In genomic region chr12:107928905-107929304, GRCm38 (mm10) we compare ENCODE assay signal across 9 mouse cellular contexts.
DNase-seq lines count a peak whose midpoint lies in the region; ATAC-seq and TF ChIP-seq lines count a peak whose summit lies in the region.
"Had no signal": no experiment of that assay in that cellular context is flagged by ENCODE, and none has a peak within 500 bp of the region (broad histone marks: within the 10 kb centered on the region; RNA-seq: fewer than 3 reads in every experiment).

No protein-coding gene starts in this region.

- peaks cover 33% of the 10 kb centered on the region for H3K4me1 ChIP-seq in intestine, embryonic 14.5 days (replicated peaks; ENCODE audit: control insufficient read depth, insufficient read depth, low read length)
- H3K4me1 ChIP-seq in intestine, embryonic 16.5 days (ENCODE audit: control insufficient read depth, insufficient read depth, low read length) = peaks cover 25% of the 10 kb centered on the region
- peaks cover 72% of the 10 kb centered on the region for H3K4me1 ChIP-seq in forebrain, embryonic 14.5 days (ENCODE audit: control insufficient read depth, insufficient read depth, low read length)
- H3K4me1 ChIP-seq in kidney, embryonic 15.5 days = peaks cover 47% of the 10 kb centered on the region
- H3K4me1 ChIP-seq in neural tube, embryonic 12.5 days = peaks cover 76% of the 10 kb centered on the region
- no peaks in the 10 kb centered on the region for H3K4me1 ChIP-seq in lung, postnatal 0 days (ENCODE audit: insufficient read depth, low read depth, low read length)

- 0 out of 2 replicates have a peak, but pooled peaks have one; percentile 6 for ATAC-seq in intestine, embryonic 14.5 days (replicated peaks; ENCODE audit: low FRiP score, low TSS enrichment, low read depth)
- ATAC-seq in intestine, embryonic 16.5 days = no peak
- ATAC-seq in forebrain, embryonic 14.5 days = 0 out of 2 replicates have a peak, but pooled peaks have one; percentile 8
- peak; percentile 41 for ATAC-seq in kidney, embryonic 15.5 days (replicated peaks; ENCODE audit: low FRiP score)
- ATAC-seq in neural tube, embryonic 12.5 days (ENCODE audit: low FRiP score, low read depth) = peak; percentile 14; the same call in 1 of the 2 replicates
- ATAC-seq in lung, postnatal 0 days = no peak

- no peak overlapping the region for H3K27ac ChIP-seq in intestine, embryonic 14.5 days (ENCODE audit: low read depth)
- H3K27ac ChIP-seq in intestine, embryonic 16.5 days (ENCODE audit: low read length) = no peak overlapping the region
- H3K27ac ChIP-seq in forebrain, embryonic 14.5 days (ENCODE audit: low read depth, low read length) = peak overlapping the region; percentile 91
- no peak overlapping the region for H3K27ac ChIP-seq in kidney, embryonic 15.5 days
- H3K27ac ChIP-seq in neural tube, embryonic 12.5 days = peak overlapping the region; percentile 47
- H3K27ac ChIP-seq in lung, postnatal 0 days (ENCODE audit: low read length) = no peak overlapping the region
- H3K27ac ChIP-seq: gastrocnemius, adult 2 months had no signal

- H3K9ac ChIP-seq in intestine, embryonic 14.5 days (ENCODE audit: low read length) = no peak overlapping the region
- H3K9ac ChIP-seq in intestine, embryonic 16.5 days (ENCODE audit: low read depth, low read length) = no peak overlapping the region
- peak overlapping the region; percentile 32; the same call in 1 of the 2 replicates for H3K9ac ChIP-seq in forebrain, embryonic 14.5 days (ENCODE audit: low read length)
- no peak overlapping the region for H3K9ac ChIP-seq in kidney, embryonic 15.5 days
- no peak overlapping the region for H3K9ac ChIP-seq in neural tube, embryonic 12.5 days
- H3K9ac ChIP-seq in lung, postnatal 0 days (replicated peaks; ENCODE audit: low read depth) = no peak overlapping the region

- 83% methylated on average over 7 of the region's 7 CpGs for WGBS in intestine, embryonic 14.5 days
- 73% methylated on average over 7 of the region's 7 CpGs for WGBS in intestine, embryonic 16.5 days
- 37% methylated on average over 7 of the region's 7 CpGs for WGBS in forebrain, embryonic 14.5 days
- WGBS in kidney, embryonic 15.5 days = 56% methylated on average over 7 of the region's 7 CpGs
- 62% methylated on average over 7 of the region's 7 CpGs for WGBS in neural tube, embryonic 12.5 days
- 62% methylated on average over 7 of the region's 7 CpGs for WGBS in lung, postnatal 0 days

- no peak for TF ChIP-seq EP300 in lung, postnatal 0 days (IDR thresholded peaks at IDR 0.05)

- H3K36me3 ChIP-seq in intestine, embryonic 14.5 days (ENCODE audit: control insufficient read depth, insufficient read depth, low read length) = no peaks in the 10 kb centered on the region
- no peaks in the 10 kb centered on the region for H3K36me3 ChIP-seq in intestine, embryonic 16.5 days (ENCODE audit: control insufficient read depth, insufficient read depth, low read length)
- no peaks in the 10 kb centered on the region for H3K36me3 ChIP-seq in forebrain, embryonic 14.5 days (ENCODE audit: control insufficient read depth, insufficient read depth, low read length)
- H3K36me3 ChIP-seq in kidney, embryonic 15.5 days = no peaks in the 10 kb centered on the region
- H3K36me3 ChIP-seq in neural tube, embryonic 12.5 days = no peaks in the 10 kb centered on the region
- H3K36me3 ChIP-seq in lung, postnatal 0 days (ENCODE audit: insufficient read depth, low read length) = no peaks in the 10 kb centered on the region

- H3K4me3 ChIP-seq in intestine, embryonic 14.5 days (ENCODE audit: low read depth, low read length) = no peak overlapping the region
- no peak overlapping the region for H3K4me3 ChIP-seq in intestine, embryonic 16.5 days (ENCODE audit: low read length)
- H3K4me3 ChIP-seq in forebrain, embryonic 14.5 days (ENCODE audit: low read depth, low read length) = no peak overlapping the region
- H3K4me3 ChIP-seq in kidney, embryonic 15.5 days (replicated peaks) = no peak overlapping the region
- H3K4me3 ChIP-seq in neural tube, embryonic 12.5 days = no peak overlapping the region
- no peak overlapping the region for H3K4me3 ChIP-seq in lung, postnatal 0 days (ENCODE audit: low read depth, low read length)
- H3K4me3 ChIP-seq: gastrocnemius, adult 2 months had no signal

- no peaks in the 10 kb centered on the region for H3K27me3 ChIP-seq in intestine, embryonic 14.5 days (replicated peaks; ENCODE audit: control insufficient read depth, insufficient read depth, low read length)
- H3K27me3 ChIP-seq in intestine, embryonic 16.5 days (replicated peaks; ENCODE audit: control insufficient read depth, insufficient read depth, low read length) = no peaks in the 10 kb centered on the region
- H3K27me3 ChIP-seq in forebrain, embryonic 14.5 days (replicated peaks; ENCODE audit: control insufficient read depth, insufficient read depth, low read length) = no peaks in the 10 kb centered on the region
- no peaks in the 10 kb centered on the region for H3K27me3 ChIP-seq in kidney, embryonic 15.5 days
- H3K27me3 ChIP-seq in neural tube, embryonic 12.5 days (replicated peaks) = no peaks in the 10 kb centered on the region
- no peaks in the 10 kb centered on the region for H3K27me3 ChIP-seq in lung, postnatal 0 days (replicated peaks; ENCODE audit: insufficient read depth, low read length)

- no peak for DNase-seq in intestine, embryonic 14.5 days (ENCODE audit: low spot score)
- no peak for DNase-seq in forebrain, embryonic 14.5 days (ENCODE audit: low spot score)
- DNase-seq in adrenal gland, postnatal 25 days = no peak
- no peak for DNase-seq in lung, postnatal 0 days (ENCODE audit: low spot score)
- DNase-seq in spleen, adult 18-20 months = no peak
- DNase-seq: gastrocnemius, adult 2 months had no signal

- no peaks in the 10 kb centered on the region for H3K9me3 ChIP-seq in intestine, embryonic 14.5 days (ENCODE audit: control insufficient read depth, low read length)
- no peaks in the 10 kb centered on the region for H3K9me3 ChIP-seq in intestine, embryonic 16.5 days (ENCODE audit: control insufficient read depth, low read length)
- H3K9me3 ChIP-seq in forebrain, embryonic 14.5 days (replicated peaks; ENCODE audit: control insufficient read depth, low read length) = no peaks in the 10 kb centered on the region
- H3K9me3 ChIP-seq in kidney, embryonic 15.5 days (replicated peaks) = no peaks in the 10 kb centered on the region
- H3K9me3 ChIP-seq in neural tube, embryonic 12.5 days = no peaks in the 10 kb centered on the region
- no peaks in the 10 kb centered on the region for H3K9me3 ChIP-seq in lung, postnatal 0 days (ENCODE audit: low read length)

- no peak overlapping the region for H3K4me2 ChIP-seq in intestine, embryonic 14.5 days (ENCODE audit: low read length)
- no peak overlapping the region for H3K4me2 ChIP-seq in intestine, embryonic 16.5 days (ENCODE audit: low read depth, low read length)
- H3K4me2 ChIP-seq in forebrain, embryonic 14.5 days (ENCODE audit: low read length) = peak overlapping the region; percentile 53
- no peak overlapping the region for H3K4me2 ChIP-seq in kidney, embryonic 15.5 days
- H3K4me2 ChIP-seq in neural tube, embryonic 12.5 days (replicated peaks) = peak overlapping the region; percentile 48
- no peak overlapping the region for H3K4me2 ChIP-seq in lung, postnatal 0 days (replicated peaks; ENCODE audit: low read depth, low read length)

- no peak for TF ChIP-seq CTCF in lung, postnatal 0 days (IDR thresholded peaks at IDR 0.05)

Comparison
In these comparisons a context has a peak if more than half of its experiments do, and no peak if none do; other contexts are left out.
1. ATAC-seq: peak in intestine, embryonic 14.5 days (single experiment), forebrain, embryonic 14.5 days (single experiment), kidney, embryonic 15.5 days (single experiment) and neural tube, embryonic 12.5 days (single experiment); none in intestine, embryonic 16.5 days (single experiment) and lung, postnatal 0 days (single experiment).
2. H3K27ac ChIP-seq: peak in forebrain, embryonic 14.5 days (single experiment) and neural tube, embryonic 12.5 days (single experiment); none in intestine, embryonic 14.5 days (single experiment), intestine, embryonic 16.5 days (single experiment), kidney, embryonic 15.5 days (single experiment) and lung, postnatal 0 days (single experiment).
3. H3K4me2 ChIP-seq: peak in forebrain, embryonic 14.5 days (single experiment) and neural tube, embryonic 12.5 days (single experiment); none in intestine, embryonic 14.5 days (single experiment), intestine, embryonic 16.5 days (single experiment), kidney, embryonic 15.5 days (single experiment) and lung, postnatal 0 days (single experiment).